ENCODE assay signal across 11 mouse cellular contexts in the genomic region with DNA sequence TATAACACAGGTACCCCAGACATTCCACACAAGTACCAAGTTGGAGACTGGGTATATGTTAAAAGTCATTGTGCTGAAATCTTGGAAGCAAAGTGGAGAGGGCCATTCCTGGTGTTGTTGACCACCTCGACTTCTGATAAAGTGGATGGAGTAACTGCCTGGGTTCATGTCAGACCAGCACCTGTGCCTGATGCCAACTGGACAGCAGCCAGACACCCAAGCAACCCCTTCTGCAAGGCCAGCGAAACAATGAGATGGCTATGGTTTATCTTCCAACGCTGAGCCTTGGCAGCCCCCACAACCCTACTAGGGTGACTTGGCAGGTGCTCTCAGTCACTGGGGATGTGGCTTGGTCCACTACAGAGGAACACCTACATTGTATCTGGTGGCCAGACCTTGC.
"Had no signal": no experiment of that assay in that cellular context is flagged by ENCODE, and none has a peak within 500 bp of the region (broad histone marks: within the 10 kb centered on the region; RNA-seq: fewer than 3 reads in every experiment).

No protein-coding gene starts in this region.

- H3K27ac ChIP-seq: kidney, postnatal 0 days; limb, embryonic 13.5 days; liver, embryonic 14.5 days; midbrain, embryonic 13.5 days; stomach, embryonic 15.5 days had no signal

- H3K9ac ChIP-seq: limb, embryonic 13.5 days; liver, embryonic 14.5 days; midbrain, embryonic 13.5 days; stomach, embryonic 15.5 days had no signal

- DNase-seq: kidney, postnatal 36 days; layer of hippocampus, adult 9-11 months; layer of hippocampus, postnatal 36 days; lung, adult 18-20 months; right cerebral cortex, postnatal 14 days; thymus, postnatal 4 days had no signal

- H3K27me3 ChIP-seq: limb, embryonic 13.5 days; midbrain, embryonic 13.5 days; stomach, embryonic 15.5 days had no signal

- ATAC-seq: midbrain, embryonic 13.5 days had no signal

- H3K9me3 ChIP-seq: limb, embryonic 13.5 days; midbrain, embryonic 13.5 days; stomach, embryonic 15.5 days had no signal

- H3K4me1 ChIP-seq: limb, embryonic 13.5 days; midbrain, embryonic 13.5 days; stomach, embryonic 15.5 days had no signal

- H3K4me2 ChIP-seq: limb, embryonic 13.5 days; midbrain, embryonic 13.5 days; stomach, embryonic 15.5 days had no signal

- H3K4me3 ChIP-seq: limb, embryonic 13.5 days; midbrain, embryonic 13.5 days; stomach, embryonic 15.5 days had no signal
